Mouse (Mus musculus): ENCODE measurements around the gene Tmem60. TPM values are rescaled to one million over a fixed set of nuclear protein-coding genes. Genes with fewer than 3 reads are reported as not detected.

Gene Tmem60
- polyA plus RNA-seq (2012; rRNA removed), result 35.6 and 37.4 TPM in 2 replicates

DNA sequence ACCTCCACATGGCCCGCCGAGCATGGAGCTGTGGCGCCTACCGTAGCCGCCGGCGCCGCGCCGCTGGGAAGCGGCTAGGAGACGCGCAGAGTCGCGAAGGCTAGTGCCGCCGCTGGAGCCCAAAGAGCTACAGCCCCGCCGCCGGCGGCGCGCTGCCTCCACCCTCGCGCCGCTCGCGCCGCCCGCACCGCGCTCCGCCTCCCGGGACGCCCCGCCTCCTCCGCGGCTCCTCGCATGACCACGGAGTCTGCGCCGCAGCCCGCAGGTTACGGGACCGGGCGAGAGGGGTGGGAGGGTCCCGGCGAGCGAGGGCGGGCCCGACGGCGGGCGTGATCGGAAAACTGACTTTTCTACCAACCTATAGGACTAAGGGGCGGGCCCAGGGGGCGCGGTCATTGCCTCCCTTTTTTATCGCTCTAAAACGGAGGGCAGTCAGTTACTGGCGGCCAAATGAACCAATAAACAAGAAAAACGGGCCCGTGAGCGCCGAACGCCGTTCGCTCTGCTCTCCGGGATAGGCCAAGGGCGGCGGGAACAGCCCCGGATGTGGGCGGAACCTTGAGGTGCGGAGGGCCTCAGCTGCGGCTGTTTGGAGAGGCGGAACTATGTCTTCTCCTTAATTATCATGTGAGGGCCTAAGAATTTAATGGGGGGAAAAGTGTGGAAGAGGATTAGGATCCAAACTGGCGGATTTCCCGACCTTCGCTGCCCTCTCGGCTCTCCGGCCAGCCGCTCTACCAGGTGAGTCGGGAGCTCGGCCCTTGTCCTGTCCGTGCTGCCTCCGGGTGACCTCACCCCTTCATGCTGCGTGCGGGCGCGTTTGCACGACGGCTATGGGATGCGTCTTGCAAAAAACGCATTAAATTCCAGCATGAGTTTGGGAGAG, at the start of gene Tmem60, which contains the start of gene Phtf2:
Gene Tmem60 (plus strand): TSS at position 277 of the 886 bp plus-strand sequence.
Gene Phtf2 (minus strand): TSS at position 210 of the 886 bp plus-strand sequence.
- Histone ChIP-seq H3K27ac (ENCODE audit: insufficient read depth, low read length) (peak within 1 kb of the TSS; percentile 62), H3K4me1 (ENCODE audit: control insufficient read depth, insufficient read depth, low read length) (peaks cover 7% of the 10 kb centered on the region), H3K4me3 (ENCODE audit: insufficient read depth, low read length) (peak within 1 kb of the TSS; percentile 99)
- TF ChIP-seq POLR2A (IDR thresholded peaks at IDR 0.05; ENCODE audit: extremely low read depth, insufficient read depth, low read length) (peak; percentile 87), CTCF (IDR thresholded peaks at IDR 0.05; ENCODE audit: extremely low read depth, insufficient read depth, low read length) (no peak)

DNA sequence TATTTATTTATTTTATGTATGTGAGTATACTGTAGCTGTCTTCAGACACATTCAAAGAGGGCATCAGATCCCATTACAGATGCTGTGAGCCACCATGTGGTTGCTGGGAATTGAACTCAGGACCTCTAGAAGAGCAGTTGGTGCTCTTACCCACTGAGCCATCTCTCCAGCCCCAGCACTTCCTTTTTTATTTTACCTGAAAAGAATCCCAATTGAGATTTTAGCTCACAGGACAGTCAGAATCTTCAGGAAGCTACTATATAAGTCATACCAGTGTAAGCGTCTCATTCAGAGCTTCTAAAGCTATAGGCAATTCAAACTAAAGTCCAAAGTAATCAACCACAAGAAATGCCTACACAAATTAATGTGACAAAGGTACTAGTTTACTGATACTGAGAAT, 47.6 kb upstream of the Tmem60 start:
- TF ChIP-seq CTCF (IDR thresholded peaks at IDR 0.05; ENCODE audit: extremely low read depth, insufficient read depth, low read length), result no peak
- no peak for TF ChIP-seq POLR2A (IDR thresholded peaks at IDR 0.05; ENCODE audit: extremely low read depth, insufficient read depth, low read length)
- Histone ChIP-seq H3K4me1 (ENCODE audit: control insufficient read depth, insufficient read depth, low read length) (no peaks in the 10 kb centered on the region), H3K4me3 (ENCODE audit: insufficient read depth, low read length) (no peak overlapping the region), H3K27ac (ENCODE audit: insufficient read depth, low read length) (no peak overlapping the region)

DNA sequence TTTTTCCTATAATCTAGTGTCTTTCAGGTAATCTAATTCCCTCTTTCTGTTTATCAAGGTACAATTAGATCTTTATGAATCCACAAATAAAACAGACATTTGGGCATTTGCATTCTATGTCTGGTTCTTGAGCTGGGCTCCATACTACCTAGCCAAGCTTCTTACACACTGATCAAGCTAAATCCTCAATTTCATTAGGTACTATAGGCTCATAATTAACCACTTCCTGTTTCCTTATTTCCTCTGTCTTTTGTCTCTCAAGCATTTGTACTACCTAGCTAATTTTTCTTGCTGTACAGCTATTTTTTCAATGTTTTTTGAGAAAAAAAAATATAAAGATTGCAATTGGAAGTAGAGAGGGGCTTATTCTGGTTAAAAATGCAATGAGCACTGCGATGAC, 44.9 kb upstream of the Tmem60 start:
- no peak for TF ChIP-seq POLR2A (IDR thresholded peaks at IDR 0.05; ENCODE audit: extremely low read depth, insufficient read depth, low read length)
- TF ChIP-seq CTCF (IDR thresholded peaks at IDR 0.05; ENCODE audit: extremely low read depth, insufficient read depth, low read length), result no peak

DNA sequence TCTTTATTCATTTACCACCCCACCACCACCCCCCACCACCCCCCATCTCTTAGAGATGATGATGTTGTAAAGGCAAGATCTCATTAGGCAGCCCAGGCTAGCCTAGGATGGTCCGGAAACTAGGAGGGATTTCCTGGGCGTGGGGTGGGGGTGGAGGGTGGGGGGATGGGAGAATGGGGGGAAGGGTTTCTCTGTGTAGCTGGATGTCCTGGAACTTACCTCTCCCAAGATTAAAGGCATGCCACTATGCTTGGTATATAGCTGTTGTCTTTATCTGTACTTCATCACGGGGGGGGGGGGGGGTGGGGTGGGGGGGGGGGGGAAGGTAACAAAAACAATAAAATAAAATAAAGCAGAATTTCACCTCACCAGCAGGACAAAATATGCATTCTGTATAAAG, 38.6 kb upstream of the Tmem60 start:
- Histone ChIP-seq H3K4me3 (ENCODE audit: insufficient read depth, low read length) (no peak overlapping the region), H3K27ac (ENCODE audit: insufficient read depth, low read length) (no peak overlapping the region), H3K4me1 (ENCODE audit: control insufficient read depth, insufficient read depth, low read length) (no peaks in the 10 kb centered on the region)
- TF ChIP-seq POLR2A (IDR thresholded peaks at IDR 0.05; ENCODE audit: extremely low read depth, insufficient read depth, low read length), result no peak
- TF ChIP-seq CTCF (IDR thresholded peaks at IDR 0.05; ENCODE audit: extremely low read depth, insufficient read depth, low read length), result no peak

More for the DNA sequence above, 44.9 kb upstream of the Tmem60 start:
- no peaks in the 10 kb centered on the region for H3K4me1 ChIP-seq (ENCODE audit: control insufficient read depth, insufficient read depth, low read length)
- H3K27ac ChIP-seq (ENCODE audit: insufficient read depth, low read length), result no peak overlapping the region
- H3K4me3 ChIP-seq (ENCODE audit: insufficient read depth, low read length), result no peak overlapping the region

DNA sequence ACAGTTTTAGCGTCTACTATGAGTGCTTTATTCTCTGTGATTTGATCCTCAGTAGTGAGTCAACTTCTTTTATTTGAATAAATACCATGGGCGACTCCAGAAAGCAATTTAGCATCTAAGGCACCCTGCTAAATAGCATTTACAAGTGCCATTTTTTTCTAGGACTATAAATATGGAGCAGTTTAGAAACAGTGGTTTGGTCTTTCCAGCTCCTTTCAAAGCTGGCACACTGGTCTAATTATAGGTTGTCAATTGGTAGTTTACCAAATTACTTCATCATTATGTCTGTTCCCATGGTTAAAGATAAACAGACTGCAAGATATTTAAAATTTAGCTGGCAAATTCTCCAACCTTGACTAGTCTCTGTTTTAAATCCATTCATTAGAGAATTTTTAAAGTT, 38.2 kb upstream of the Tmem60 start:
- no peak overlapping the region for H3K27ac ChIP-seq (ENCODE audit: insufficient read depth, low read length)
- H3K4me1 ChIP-seq (ENCODE audit: control insufficient read depth, insufficient read depth, low read length), result no peaks in the 10 kb centered on the region
- no peak overlapping the region for H3K4me3 ChIP-seq (ENCODE audit: insufficient read depth, low read length)
- TF ChIP-seq POLR2A (IDR thresholded peaks at IDR 0.05; ENCODE audit: extremely low read depth, insufficient read depth, low read length) (no peak), CTCF (IDR thresholded peaks at IDR 0.05; ENCODE audit: extremely low read depth, insufficient read depth, low read length) (no peak)

DNA sequence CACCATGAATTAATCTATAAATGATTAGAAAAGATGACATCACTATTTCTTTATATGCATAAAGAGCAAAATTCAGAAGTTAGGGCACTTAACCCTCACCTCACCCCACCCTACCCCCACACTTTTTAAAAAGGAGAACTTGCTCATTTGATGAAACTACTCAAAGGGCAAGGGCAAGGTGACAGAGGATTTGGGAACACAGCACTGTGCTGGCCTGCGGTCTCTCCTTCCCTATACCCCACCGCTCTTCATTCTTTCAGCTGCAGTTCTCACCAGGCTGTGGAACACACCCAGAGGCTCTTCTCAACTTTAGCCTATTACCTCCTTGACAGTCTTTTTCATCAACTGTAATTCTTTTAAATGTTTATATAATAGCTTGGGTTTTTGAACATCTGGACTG, 35.0 kb upstream of the Tmem60 start:
- TF ChIP-seq CTCF (IDR thresholded peaks at IDR 0.05; ENCODE audit: extremely low read depth, insufficient read depth, low read length), result no peak
- no peak for TF ChIP-seq POLR2A (IDR thresholded peaks at IDR 0.05; ENCODE audit: extremely low read depth, insufficient read depth, low read length)
- Histone ChIP-seq H3K4me3 (ENCODE audit: insufficient read depth, low read length) (no peak overlapping the region), H3K4me1 (ENCODE audit: control insufficient read depth, insufficient read depth, low read length) (no peaks in the 10 kb centered on the region), H3K27ac (ENCODE audit: insufficient read depth, low read length) (no peak overlapping the region)

DNA sequence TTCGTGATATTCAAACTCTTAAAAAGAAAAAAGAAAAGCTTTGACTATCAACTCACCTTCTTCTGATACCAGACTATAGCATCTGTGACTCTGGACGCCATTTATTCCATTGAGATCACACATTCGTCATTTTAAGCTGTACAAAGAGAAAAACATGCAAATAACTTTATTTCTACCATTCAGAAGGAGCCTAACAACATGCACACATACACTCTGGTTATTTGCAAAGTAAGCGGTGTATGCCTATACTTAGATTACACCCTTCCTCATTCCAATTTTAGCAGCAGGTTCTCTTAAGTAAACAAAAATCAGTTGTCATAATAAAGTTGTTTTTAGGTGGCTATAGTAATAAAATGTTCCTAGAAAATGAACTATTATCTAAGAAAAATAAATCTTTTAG, 26.9 kb upstream of the Tmem60 start:
- Histone ChIP-seq H3K27ac (ENCODE audit: insufficient read depth, low read length) (no peak overlapping the region), H3K4me1 (ENCODE audit: control insufficient read depth, insufficient read depth, low read length) (no peaks in the 10 kb centered on the region), H3K4me3 (ENCODE audit: insufficient read depth, low read length) (no peak overlapping the region)
- TF ChIP-seq POLR2A (IDR thresholded peaks at IDR 0.05; ENCODE audit: extremely low read depth, insufficient read depth, low read length), result no peak
- TF ChIP-seq CTCF (IDR thresholded peaks at IDR 0.05; ENCODE audit: extremely low read depth, insufficient read depth, low read length), result no peak

DNA sequence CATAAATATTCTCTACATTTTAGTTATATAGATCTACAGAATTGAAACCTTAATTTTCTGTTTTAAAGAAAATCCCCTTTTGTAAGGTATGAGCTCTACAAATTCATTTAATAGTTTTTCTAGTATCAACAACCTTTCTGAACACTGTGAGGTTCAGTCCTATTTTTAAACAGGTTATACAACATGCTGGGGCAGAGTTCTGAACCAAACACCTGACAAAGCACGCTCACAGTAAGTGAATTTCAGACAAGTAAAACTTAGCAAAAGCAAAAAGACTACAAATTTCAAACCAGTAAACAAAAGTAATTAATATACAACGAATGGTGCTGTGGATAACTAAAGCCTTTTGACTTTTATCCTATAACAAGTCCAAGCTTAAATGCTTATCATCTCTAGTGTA, 23.6 kb upstream of the Tmem60 start:
- Histone ChIP-seq H3K27ac (ENCODE audit: insufficient read depth, low read length) (no peak overlapping the region), H3K4me3 (ENCODE audit: insufficient read depth, low read length) (no peak overlapping the region)
- no peak for TF ChIP-seq POLR2A (IDR thresholded peaks at IDR 0.05; ENCODE audit: extremely low read depth, insufficient read depth, low read length)
- TF ChIP-seq CTCF (IDR thresholded peaks at IDR 0.05; ENCODE audit: extremely low read depth, insufficient read depth, low read length), result no peak

DNA sequence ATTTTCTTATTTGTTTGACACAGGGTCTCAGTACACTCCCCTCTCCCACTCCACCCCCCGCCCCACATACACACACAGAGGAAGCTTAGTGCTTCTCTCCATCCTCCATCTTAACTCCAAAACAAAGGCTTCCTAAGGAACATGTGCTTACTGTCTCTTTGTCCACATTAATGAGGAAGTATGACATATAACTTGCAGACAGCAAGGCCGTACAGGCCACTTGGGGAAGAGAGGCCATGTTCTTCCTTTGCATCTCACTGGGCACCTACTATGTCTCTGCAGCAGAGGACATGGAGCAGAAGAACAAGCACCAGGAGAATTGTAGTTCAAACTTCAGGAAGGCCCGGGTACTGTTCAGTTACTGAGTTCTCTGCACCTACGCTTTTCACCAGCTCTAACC, 21.4 kb upstream of the Tmem60 start:
- no peak overlapping the region for H3K27ac ChIP-seq (ENCODE audit: insufficient read depth, low read length)
- no peak overlapping the region for H3K4me3 ChIP-seq (ENCODE audit: insufficient read depth, low read length)
- no peak for TF ChIP-seq POLR2A (IDR thresholded peaks at IDR 0.05; ENCODE audit: extremely low read depth, insufficient read depth, low read length)
- no peak for TF ChIP-seq CTCF (IDR thresholded peaks at IDR 0.05; ENCODE audit: extremely low read depth, insufficient read depth, low read length)
- no peaks in the 10 kb centered on the region for H3K4me1 ChIP-seq (ENCODE audit: control insufficient read depth, insufficient read depth, low read length)

More for the DNA sequence above, 23.6 kb upstream of the Tmem60 start:
- no peaks in the 10 kb centered on the region for H3K4me1 ChIP-seq (ENCODE audit: control insufficient read depth, insufficient read depth, low read length)

DNA sequence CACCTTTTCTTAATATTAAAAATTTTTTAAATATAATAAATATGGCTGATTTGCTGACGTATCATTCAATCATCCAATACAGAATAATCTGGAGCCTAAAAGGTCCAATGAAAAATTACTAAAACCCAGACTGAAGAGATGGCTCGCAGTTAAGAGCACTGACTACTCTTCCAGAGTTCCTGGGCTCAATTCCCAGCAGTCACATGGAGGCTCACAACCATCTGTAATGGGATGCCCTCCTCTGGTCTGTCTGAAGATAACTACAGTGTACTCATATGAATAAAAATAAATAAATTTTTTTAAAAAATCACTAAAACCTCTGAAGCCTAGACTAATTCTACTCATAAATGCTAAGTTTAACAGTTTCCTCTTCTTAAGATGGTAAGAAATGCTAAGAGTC, 20.1 kb upstream of the Tmem60 start:
- no peak overlapping the region for H3K27ac ChIP-seq (ENCODE audit: insufficient read depth, low read length)
- TF ChIP-seq CTCF (IDR thresholded peaks at IDR 0.05; ENCODE audit: extremely low read depth, insufficient read depth, low read length), result no peak
- TF ChIP-seq POLR2A (IDR thresholded peaks at IDR 0.05; ENCODE audit: extremely low read depth, insufficient read depth, low read length), result no peak
- H3K4me3 ChIP-seq (ENCODE audit: insufficient read depth, low read length), result no peak overlapping the region
- H3K4me1 ChIP-seq (ENCODE audit: control insufficient read depth, insufficient read depth, low read length), result peaks cover 2% of the 10 kb centered on the region

All from cortical plate, adult 2 months (tissue).